Mouse (Mus musculus): Measurements from ENCODE around the gene Kir3dl2. TPM values are rescaled to one million over a fixed set of nuclear protein-coding genes. Genes with fewer than 3 reads are reported as not detected.
"Not testable (repeated sequence)": the region's sequence is repeated elsewhere in the genome, so short reads cannot be mapped to it uniquely, and the experiment has no call there.

The Kir3dl2 gene
- not detected in 2 replicates for polyA plus RNA-seq (2016; fragmentation: Nextera tagmentation; extraction: Ambion mirVana)

DNA sequence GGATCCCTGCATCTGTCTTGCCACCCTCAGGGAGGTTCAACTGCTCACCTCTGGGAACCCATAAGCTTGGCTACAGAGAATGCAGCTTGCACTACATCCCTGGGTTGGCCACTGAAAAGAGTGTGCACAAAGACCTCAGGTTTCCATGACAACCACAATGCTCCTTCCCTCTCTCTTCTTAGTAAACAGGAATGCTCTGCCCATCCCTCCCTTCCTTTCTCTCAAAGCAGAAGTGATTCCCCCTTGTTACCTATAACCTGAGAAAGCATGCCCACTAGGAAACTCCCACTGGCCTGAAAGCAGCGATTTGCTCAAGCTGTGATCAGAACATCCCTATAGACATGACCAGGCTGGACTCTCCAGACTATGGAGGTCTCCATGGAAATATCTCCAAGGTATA is at the start of gene Kir3dl2:
Gene Kir3dl2 (minus strand): TSS at position 101 of the 400 bp plus-strand sequence.
- 65% methylated on average over 1 of the region's 1 CpGs for WGBS
- H3K4me2 ChIP-seq; H3K4me1 ChIP-seq (replicated peaks); H3K27ac ChIP-seq (ENCODE audit: poor library complexity, severe bottlenecking); H3K9me3 ChIP-seq (replicated peaks); H3K9ac ChIP-seq; ATAC-seq (ENCODE audit: insufficient number of reproducible peaks, low FRiP score); H3K36me3 ChIP-seq; H3K27me3 ChIP-seq (replicated peaks); H3K4me3 ChIP-seq: not testable (repeated sequence)

DNA sequence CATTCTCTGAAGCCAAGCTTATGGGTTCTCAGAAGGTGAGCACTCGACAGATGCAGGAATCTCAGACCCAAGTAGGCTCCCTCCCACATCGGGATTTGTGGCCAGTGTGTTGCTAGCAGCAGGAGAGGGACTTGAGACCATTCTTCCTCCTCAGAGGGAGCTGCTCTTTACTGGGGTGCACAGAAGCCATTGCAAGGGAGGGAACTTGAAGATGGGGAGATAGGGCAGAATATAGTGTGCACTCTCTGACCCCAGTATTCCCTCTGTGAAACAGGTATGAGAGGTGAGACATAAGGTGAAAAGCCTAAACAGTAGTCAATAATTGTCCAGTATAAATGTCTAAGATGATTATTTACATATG is 47.0 kb upstream of the Kir3dl2 start:
- Histone ChIP-seq H3K9me3 (replicated peaks) (no peaks in the 10 kb centered on the region), H3K4me2 (peak overlapping the region; percentile 24; the same call in 1 of the 2 replicates), H3K9ac (no peak overlapping the region), H3K27ac (ENCODE audit: poor library complexity, severe bottlenecking) (no peak overlapping the region), H3K4me1 (replicated peaks) (no peaks in the 10 kb centered on the region), H3K4me3 (no peak overlapping the region), H3K27me3 (replicated peaks) (no peaks in the 10 kb centered on the region), H3K36me3 (no peaks in the 10 kb centered on the region)
- no peak for ATAC-seq (ENCODE audit: insufficient number of reproducible peaks, low FRiP score)
- 32% methylated on average over 2 of the region's 2 CpGs for WGBS

DNA sequence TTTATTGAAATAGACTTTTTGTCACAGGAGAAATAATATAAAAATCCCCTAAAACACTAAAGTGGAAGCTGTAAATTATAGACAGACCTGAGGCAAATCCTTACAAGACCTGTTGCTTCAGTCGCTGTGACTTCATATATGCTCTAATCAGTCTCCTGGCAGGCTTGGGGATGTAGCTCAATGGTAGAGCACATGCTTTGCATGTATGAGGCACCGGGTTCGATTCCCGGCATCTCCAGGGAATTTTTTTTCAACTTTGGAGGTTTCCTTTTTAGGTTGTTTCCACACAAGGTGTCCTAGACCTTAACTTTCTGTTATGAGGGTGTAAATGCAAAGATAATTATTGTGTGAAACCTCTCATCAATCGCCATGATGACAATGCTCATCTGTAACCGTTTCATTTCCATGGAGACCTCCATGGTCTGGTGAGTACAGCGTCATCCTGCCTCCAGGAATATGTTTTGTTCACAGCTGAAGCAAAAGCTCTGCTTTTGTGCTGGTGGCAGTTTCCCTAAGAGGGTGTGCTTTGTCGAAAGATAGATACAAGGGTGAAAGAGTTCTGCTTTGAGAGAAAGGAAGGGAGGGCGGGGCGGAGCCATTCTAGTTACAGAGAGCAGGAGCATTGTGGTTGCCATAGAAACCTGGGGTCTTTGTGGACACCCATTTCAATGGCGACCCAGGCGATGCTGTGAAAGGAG is 46.5 kb upstream of the Kir3dl2 start, which contains the start of gene Tceal3:
Gene Tceal3 (plus strand): TSS at position 644 of the 698 bp plus-strand sequence.
- ATAC-seq (ENCODE audit: insufficient number of reproducible peaks, low FRiP score) = no peak

DNA sequence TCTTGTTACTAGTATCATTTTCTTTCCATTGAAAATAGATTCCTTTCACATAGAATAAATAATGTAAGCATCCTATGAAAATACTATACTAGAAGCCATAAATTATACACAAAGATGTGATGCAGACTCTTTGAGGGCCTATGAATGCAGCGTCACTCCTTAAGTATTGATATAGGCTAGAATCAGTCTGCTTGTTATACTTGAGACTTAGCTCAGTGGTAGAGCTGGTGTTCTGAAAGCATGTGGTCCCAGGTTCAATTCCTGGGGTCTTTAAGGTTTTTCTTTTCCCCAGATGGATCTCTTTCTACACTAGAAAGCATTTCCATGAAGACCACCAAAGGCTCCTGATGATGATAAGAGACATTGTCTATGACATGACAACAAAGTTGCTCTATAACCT is 40.8 kb upstream of the Kir3dl2 start:
- H3K4me3 ChIP-seq = no peak overlapping the region
- no peak overlapping the region for H3K27ac ChIP-seq (ENCODE audit: poor library complexity, severe bottlenecking)
- no peaks in the 10 kb centered on the region for H3K27me3 ChIP-seq (replicated peaks)
- no peak overlapping the region for H3K9ac ChIP-seq
- H3K36me3 ChIP-seq = no peaks in the 10 kb centered on the region
- 76% methylated on average over 1 of the region's 1 CpGs for WGBS
- ATAC-seq (ENCODE audit: insufficient number of reproducible peaks, low FRiP score) = no peak
- no peaks in the 10 kb centered on the region for H3K4me1 ChIP-seq (replicated peaks)
- no peak overlapping the region for H3K4me2 ChIP-seq
- H3K9me3 ChIP-seq (replicated peaks) = no peaks in the 10 kb centered on the region

More for the DNA sequence above, 46.5 kb upstream of the Kir3dl2 start, which contains the start of gene Tceal3:
- Histone ChIP-seq H3K27ac (ENCODE audit: poor library complexity, severe bottlenecking) (no peak within 1 kb of the TSS), H3K27me3 (replicated peaks) (no peaks in the 10 kb centered on the region), H3K9me3 (replicated peaks) (no peaks in the 10 kb centered on the region), H3K36me3 (no peaks in the 10 kb centered on the region), H3K9ac (no peak within 1 kb of the TSS), H3K4me3 (no peak within 1 kb of the TSS), H3K4me1 (replicated peaks) (no peaks in the 10 kb centered on the region), H3K4me2 (peak within 1 kb of the TSS; percentile 24; the same call in 1 of the 2 replicates)
- 48% methylated on average over 12 of the region's 12 CpGs for WGBS

DNA sequence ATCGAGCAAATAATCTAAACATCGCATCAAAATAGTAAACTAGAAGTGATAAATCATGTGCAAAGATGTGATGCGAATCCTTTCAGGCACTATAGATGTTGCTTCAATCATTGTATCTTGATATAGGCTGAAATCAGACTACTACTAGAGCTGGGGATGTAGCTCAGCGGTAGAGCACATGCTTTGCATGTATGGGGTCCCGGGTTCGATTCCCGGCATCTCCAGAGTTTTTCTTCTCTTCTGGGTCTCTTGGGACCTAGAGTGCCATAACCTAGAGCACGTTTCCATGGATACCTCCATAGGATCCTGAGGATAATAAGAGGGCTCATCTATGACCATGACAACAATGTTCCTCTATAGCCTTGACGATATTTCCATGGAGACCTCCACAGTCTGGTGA is 25.2 kb upstream of the Kir3dl2 start:
- H3K27me3 ChIP-seq (replicated peaks); H3K36me3 ChIP-seq; H3K4me1 ChIP-seq (replicated peaks); ATAC-seq (ENCODE audit: insufficient number of reproducible peaks, low FRiP score); H3K27ac ChIP-seq (ENCODE audit: poor library complexity, severe bottlenecking); H3K9ac ChIP-seq; H3K4me2 ChIP-seq; H3K9me3 ChIP-seq (replicated peaks); H3K4me3 ChIP-seq: not testable (repeated sequence)
- 81% methylated on average over 9 of the region's 9 CpGs for WGBS

DNA sequence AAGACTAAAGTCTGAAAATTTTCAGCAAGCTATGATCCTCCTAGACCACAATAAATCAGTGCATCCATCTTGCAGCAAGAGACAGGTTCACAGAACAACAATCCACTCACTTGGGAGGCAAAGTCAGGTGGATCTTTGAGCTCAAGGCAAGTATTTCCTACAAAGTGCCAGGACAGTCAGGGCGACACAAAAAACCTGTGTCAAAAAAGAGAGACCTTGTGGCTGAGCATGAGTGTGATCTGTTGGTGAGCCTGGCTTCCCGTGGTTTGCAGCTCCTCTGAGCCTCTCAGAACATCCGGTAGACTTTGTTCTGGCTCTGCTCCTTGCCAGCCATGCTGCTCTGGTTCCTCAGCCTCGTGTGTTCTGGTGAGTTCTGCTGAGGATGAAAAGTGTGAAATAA is 26.2 kb downstream of the Kir3dl2 start, which contains the start of gene Kir3dl1:
Gene Kir3dl1 (plus strand): TSS at position 301 of the 400 bp plus-strand sequence.
- not testable (repeated sequence) for H3K4me1 ChIP-seq (replicated peaks); ATAC-seq (ENCODE audit: insufficient number of reproducible peaks, low FRiP score); H3K27ac ChIP-seq (ENCODE audit: poor library complexity, severe bottlenecking); H3K27me3 ChIP-seq (replicated peaks); H3K4me3 ChIP-seq; H3K9me3 ChIP-seq (replicated peaks); H3K9ac ChIP-seq; H3K36me3 ChIP-seq; H3K4me2 ChIP-seq
- WGBS = 73% methylated on average over 4 of the region's 4 CpGs

Other genes with a start within 250 kb of the Kir3dl2 start
- not detected in 2 replicates for gene Kir3dl1, start 26.1 kb downstream of the Kir3dl2 start, polyA plus RNA-seq (2016; fragmentation: Nextera tagmentation; extraction: Ambion mirVana)
- 5.1 and 7.1 TPM in 2 replicates for gene Tceal3, start 46.8 kb upstream of the Kir3dl2 start, polyA plus RNA-seq (2016; fragmentation: Nextera tagmentation; extraction: Ambion mirVana)
- 8.7 and 9.3 TPM in 2 replicates for gene Tceal1, start 163.9 kb upstream of the Kir3dl2 start, polyA plus RNA-seq (2016; fragmentation: Nextera tagmentation; extraction: Ambion mirVana)
- 403 and 424 TPM in 2 replicates for gene Morf4l2, start 199.6 kb upstream of the Kir3dl2 start, polyA plus RNA-seq (2016; fragmentation: Nextera tagmentation; extraction: Ambion mirVana)
- gene Glra4, start 236.1 kb upstream of the Kir3dl2 start, polyA plus RNA-seq (2016; fragmentation: Nextera tagmentation; extraction: Ambion mirVana) = not detected in 2 replicates

All from heart, embryonic 12.5 days (tissue).